Mouse (Mus musculus) c-Kit-positive CD71-positive TER-119-positive erythroid progenitor cells, embryonic 14.5 days (primary cell): ENCODE measurements at regions not wholly inside any gene's neighbourhood (a gene's known extent, or its start where the extent isn't known, plus 50 kb on each side); places are given as distances from the start of the nearest gene placed in this dataset.
"Not testable (repeated sequence)": the region's sequence is repeated elsewhere in the genome, so short reads cannot be mapped to it uniquely, and the experiment has no call there.

Experiments used
- DNase-seq: peaks from one replicate; pipeline ENCODE4 v3.0.0-alpha.2; 2013; ENCODE audit warnings: low spot score

GRCm38 (mm10) chr8:19976461-19976860 is 73.3 kb downstream of the Gm31371 start:
- DNase-seq: not testable (repeated sequence)

DNA sequence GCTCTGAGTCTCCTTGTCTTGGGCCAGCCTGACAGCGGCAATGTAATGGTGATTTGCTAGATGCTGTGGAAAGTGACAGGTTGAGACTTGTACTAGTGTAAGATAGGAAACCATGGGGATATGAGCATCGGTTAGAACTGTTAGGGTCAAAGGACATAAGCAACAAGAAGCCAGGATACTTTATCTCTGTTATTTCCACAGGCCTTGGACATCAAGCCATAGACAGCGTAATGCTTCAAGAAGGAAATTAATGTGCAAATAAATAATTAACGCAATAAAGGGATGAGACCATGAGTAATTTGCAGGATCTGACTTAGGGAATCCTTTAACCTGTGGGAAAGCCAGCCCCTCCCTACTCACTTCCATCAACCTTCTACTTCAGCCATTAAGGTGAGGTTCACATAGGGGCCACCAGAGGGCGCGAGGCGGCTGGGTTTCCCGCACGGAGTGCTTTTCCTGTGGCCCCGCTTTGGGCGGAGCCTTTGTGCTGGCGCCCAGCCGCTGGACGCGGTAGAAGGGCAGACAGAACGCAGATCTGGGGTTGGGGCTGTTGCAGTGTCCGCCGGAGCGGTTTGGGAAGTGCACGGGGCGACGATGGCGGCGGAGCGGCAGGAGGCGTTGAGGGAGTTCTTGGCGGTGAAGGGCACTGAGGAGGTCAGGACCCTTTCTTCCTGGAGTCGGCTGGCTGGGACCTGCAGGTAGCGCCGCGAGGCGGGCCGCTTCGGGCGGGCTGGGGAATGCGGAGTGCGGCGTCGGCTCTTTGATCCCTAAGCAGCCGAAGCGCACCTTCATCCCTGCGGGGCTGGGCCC is 76.5 kb downstream of the Gm31371 start:
- DNase-seq: peak; percentile 79

DNA sequence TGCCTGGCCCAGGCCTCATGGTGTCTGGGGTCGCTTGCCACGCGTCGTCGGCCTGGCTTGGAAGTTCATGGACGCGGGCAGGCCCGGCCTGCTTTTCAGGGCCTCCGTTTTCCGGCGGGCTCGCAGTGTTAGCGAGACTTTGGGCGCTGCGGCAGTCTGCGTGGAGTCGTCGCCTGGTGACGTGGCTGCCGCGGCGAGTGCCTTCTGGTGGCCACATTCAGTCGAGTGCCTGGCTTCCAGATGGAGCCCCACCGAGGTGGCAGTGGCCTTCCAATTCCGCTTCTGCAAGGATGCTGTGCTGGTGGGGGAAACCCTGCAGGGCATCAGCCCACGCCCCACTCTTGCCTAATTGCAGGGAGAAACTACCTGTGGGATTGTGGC is 77.1 kb downstream of the Gm31371 start:
- DNase-seq: not testable (repeated sequence)

GRCm38 (mm10) chr8:20008106-20008505 is 104.9 kb downstream of the Gm31371 start:
- not testable (repeated sequence) for DNase-seq

GRCm38 (mm10) chr8:20010947-20011346 is 107.8 kb downstream of the Gm31371 start:
- DNase-seq: peak; percentile 19

GRCm38 (mm10) chr8:20013278-20013677 is 110.1 kb downstream of the Gm31371 start:
- peak; percentile 14 for DNase-seq

GRCm38 (mm10) chr8:20014451-20015130 is 111.4 kb downstream of the Gm31371 start:
- not testable (repeated sequence) for DNase-seq

- DNase-seq: not testable (repeated sequence)
Observed at GRCm38 (mm10) chr8:20015411-20016081, 112.4 kb downstream of the Gm31371 start.

- DNase-seq: not testable (repeated sequence)
Observed at GRCm38 (mm10) chr8:20016082-20016840, 113.1 kb downstream of the Gm31371 start.

- DNase-seq: not testable (repeated sequence)
Observed at GRCm38 (mm10) chr8:20025521-20025920, 122.3 kb downstream of the Gm31371 start.

GRCm38 (mm10) chr8:20027956-20028355 is 124.8 kb downstream of the Gm31371 start:
- not testable (repeated sequence) for DNase-seq

GRCm38 (mm10) chr8:20030131-20030530 is 126.9 kb downstream of the Gm31371 start:
- DNase-seq: not testable (repeated sequence)

DNA sequence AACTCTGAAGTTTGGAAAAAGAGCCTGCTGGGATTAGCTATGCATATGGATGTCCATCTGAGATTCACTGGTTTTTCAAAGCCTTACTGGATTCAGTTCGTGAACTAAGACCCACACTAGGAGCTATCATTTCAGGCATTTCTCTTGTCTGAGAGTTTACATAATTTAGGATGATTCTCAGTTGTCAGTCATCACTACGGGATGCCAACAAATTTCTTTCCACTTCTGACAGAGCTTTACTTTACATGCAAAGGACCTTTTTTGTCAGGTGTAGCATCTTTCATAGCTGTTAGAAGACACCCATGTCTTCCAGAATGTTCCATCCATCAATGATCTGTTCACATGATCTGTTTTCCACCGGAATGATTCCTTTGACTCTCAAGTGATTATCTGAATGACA is 154.4 kb downstream of the Gm31371 start:
- not testable (repeated sequence) for DNase-seq

GRCm38 (mm10) chr8:20098121-20098520 is 194.9 kb downstream of the Gm31371 start:
- DNase-seq: not testable (repeated sequence)

DNA sequence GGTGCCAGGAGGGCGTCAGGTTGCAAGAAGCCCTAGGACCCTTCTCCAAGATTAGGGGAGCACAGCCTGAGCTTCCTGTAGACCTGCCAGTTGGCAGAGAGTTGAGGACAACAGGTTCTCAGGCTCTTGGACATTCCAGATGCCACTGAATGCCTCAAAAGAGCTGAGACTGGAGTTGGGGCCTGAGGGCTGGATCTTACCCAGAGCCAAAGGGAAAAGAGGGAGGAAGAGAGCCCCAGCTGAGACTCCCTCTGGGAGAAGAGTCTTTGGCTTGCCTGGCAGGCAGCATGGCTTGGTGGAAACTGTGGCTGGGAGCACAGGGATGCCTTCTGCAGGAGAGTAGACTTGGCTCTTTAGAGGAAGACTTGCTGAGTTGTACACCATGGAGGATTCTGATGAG is 197.0 kb downstream of the Gm31371 start:
- DNase-seq: not testable (repeated sequence)

GRCm38 (mm10) chr8:20102374-20102773 is 199.2 kb downstream of the Gm31371 start:
- DNase-seq: not testable (repeated sequence)

GRCm38 (mm10) chr8:20107154-20107553 is 204.0 kb downstream of the Gm31371 start:
- not testable (repeated sequence) for DNase-seq

GRCm38 (mm10) chr8:20116785-20117184 is 213.6 kb downstream of the Gm31371 start:
- not testable (repeated sequence) for DNase-seq

DNA sequence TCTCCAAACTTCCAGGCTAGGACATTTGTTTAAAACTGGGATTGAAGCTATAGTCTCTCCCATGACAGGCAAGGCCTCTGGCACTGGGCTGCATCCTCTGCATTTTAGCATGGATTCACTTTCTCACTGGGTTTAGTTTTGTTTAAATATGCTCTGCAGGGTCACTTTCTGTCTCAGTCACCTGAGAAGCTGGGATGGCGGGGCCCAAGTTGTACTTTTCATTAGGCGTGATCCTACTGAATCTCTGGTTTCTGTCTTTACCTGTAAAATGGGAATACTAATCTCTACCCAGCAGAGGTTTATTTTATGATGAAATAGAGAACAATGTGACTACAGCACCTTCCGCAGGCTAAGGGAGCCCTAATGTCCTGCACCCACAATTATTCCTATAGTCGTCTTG is 216.4 kb downstream of the Gm31371 start:
- not testable (repeated sequence) for DNase-seq

GRCm38 (mm10) chr8:20120186-20120585 is 217.0 kb downstream of the Gm31371 start:
- DNase-seq: not testable (repeated sequence)

- not testable (repeated sequence) for DNase-seq
Observed at GRCm38 (mm10) chr8:20121391-20121909, 218.3 kb downstream of the Gm31371 start.
